Mouse (Mus musculus) erythroblast, embryonic 14.5 days (primary cell): ENCODE data around the gene Prr13.

Source experiments
- GATA1 ChIP-seq: IDR thresholded peaks from 2 replicates; pipeline ENCODE4 v1.6.1; 2012; ENCODE audit warnings: low read length, inconsistent platforms, mixed read lengths
- TAL1 ChIP-seq: IDR thresholded peaks from 3 replicates; pipeline ENCODE4 v1.6.1; 2012; ENCODE audit warnings: low read length, inconsistent platforms, mixed read lengths

- TF ChIP-seq GATA1 (no peak), TAL1 (no peak)
Measured at GRCm38 (mm10) chr15:102471727-102472126, 12.9 kb downstream of the Prr13 start.
